Mouse (Mus musculus): ENCODE measurements around the gene Alkbh6. TPM values are rescaled to one million over a fixed set of nuclear protein-coding genes. Genes with fewer than 3 reads are reported as not detected.
A peak's percentile ranks its signal among the peaks of the same experiment; 100 is the strongest.

Gene Alkbh6
- polyA plus RNA-seq, 1 experiment from 2014 or later: 128 TPM

DNA sequence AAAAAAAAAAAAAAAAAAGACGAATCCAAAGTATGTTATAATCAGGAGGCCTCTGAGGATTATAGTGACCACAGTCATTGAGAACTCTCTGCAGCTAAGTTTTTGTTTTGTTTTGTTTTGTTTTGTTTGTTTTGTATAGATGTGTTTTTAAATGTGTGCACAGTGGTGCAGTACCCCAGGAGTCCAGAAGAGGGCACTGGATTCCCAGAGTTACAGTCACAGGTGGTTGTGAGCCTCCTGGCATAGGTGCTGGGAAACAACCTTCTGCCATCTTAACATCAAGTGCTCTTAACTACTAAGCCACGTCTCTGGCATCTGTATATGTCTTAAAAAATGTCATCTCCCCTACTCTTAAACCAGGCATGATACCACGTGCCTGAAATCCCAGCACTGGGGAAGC lies 7.6 kb upstream of the Alkbh6 start:
- peaks cover 91% of the 10 kb centered on the region for H3K36me3 ChIP-seq
- WGBS: 49% methylated on average over 3 of the region's 3 CpGs
- ATAC-seq: no peak

DNA sequence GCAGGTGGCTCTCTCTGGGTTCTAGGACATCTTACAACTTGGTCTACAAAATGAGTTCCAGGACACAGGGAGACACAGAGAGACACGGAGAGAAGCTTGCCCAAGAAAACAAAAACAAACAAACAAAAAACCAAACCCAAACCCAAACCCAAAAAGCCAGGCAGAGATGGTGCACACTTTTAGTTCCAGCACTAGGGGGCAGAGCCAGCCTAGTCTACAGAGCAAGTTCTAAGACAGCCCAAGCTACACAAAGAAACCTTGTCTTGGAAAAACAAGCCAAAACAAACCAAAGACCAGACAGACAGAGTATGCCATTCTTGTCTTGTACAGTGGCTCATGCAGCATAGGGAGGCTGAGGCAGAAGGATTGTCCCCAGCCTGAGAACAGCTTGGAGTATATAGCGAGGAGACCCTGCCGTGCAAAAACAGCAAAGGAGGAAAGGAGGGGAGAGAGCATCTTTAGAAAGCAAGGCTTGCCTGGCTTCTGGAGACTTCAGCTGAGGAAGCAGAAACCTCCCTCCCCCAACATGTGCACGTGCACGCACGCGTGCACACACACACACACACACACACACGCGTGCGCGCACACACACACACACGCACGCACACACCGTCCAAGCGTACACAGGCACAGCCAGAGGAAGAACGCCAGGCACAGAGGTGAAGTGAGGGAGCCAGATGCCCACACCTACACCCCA lies 2.3 kb upstream of the Alkbh6 start:
- 94% methylated on average over 16 of the region's 16 CpGs for WGBS
- no peak overlapping the region for H3K4me3 ChIP-seq (replicated peaks)
- H3K4me1 ChIP-seq (replicated peaks): peaks cover 24% of the 10 kb centered on the region
- no peak overlapping the region for H3K4me2 ChIP-seq (replicated peaks)
- H3K36me3 ChIP-seq: peaks cover 57% of the 10 kb centered on the region
- no peaks in the 10 kb centered on the region for H3K9me3 ChIP-seq
- no peak overlapping the region for H3K27ac ChIP-seq
- no peak for ATAC-seq
- no peak overlapping the region for H3K9ac ChIP-seq (replicated peaks)
- H3K27me3 ChIP-seq: no peaks in the 10 kb centered on the region

More for the DNA sequence above, 7.6 kb upstream of the Alkbh6 start:
- Histone ChIP-seq H3K4me3 (replicated peaks) (no peak overlapping the region), H3K9ac (replicated peaks) (no peak overlapping the region), H3K27ac (no peak overlapping the region), H3K9me3 (no peaks in the 10 kb centered on the region), H3K4me1 (replicated peaks) (no peaks in the 10 kb centered on the region), H3K4me2 (replicated peaks) (no peak overlapping the region), H3K27me3 (no peaks in the 10 kb centered on the region)

GRCm38 (mm10) chr7:30309395-30310129 lies 1.0 kb downstream of the Alkbh6 start:
- Histone ChIP-seq H3K9ac (replicated peaks) (peak overlapping the region; percentile 82), H3K4me3 (replicated peaks) (peak overlapping the region; percentile 77), H3K36me3 (peaks cover 50% of the 10 kb centered on the region), H3K27me3 (no peaks in the 10 kb centered on the region), H3K27ac (no peak overlapping the region), H3K4me2 (replicated peaks) (peak overlapping the region; percentile 76), H3K4me1 (replicated peaks) (peaks cover 25% of the 10 kb centered on the region), H3K9me3 (no peaks in the 10 kb centered on the region)
- ATAC-seq: no peak
- WGBS: 69% methylated on average over 15 of the region's 15 CpGs

DNA sequence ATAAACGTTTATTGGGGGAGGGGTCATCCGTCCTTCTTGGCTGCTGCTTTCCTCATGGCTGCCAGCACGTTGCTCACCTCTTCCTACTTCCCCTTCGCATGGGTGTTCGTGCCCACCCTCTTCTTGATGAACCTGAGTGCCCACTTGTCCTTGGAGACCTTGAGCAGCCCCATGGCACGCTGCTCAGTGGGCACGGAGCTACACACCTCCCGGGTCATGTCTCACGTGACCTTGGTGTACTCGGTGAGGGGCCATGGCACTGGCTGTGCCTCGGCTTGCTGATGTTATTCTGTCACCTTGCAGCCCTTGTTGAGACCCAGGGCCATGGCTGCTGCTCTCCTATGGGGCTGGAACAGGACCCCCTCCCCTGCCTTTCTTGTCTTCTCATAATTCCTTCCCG lies 1.6 kb downstream of the Alkbh6 start:
- Histone ChIP-seq H3K36me3 (peaks cover 47% of the 10 kb centered on the region), H3K27me3 (no peaks in the 10 kb centered on the region), H3K4me3 (replicated peaks) (no peak overlapping the region), H3K9me3 (no peaks in the 10 kb centered on the region), H3K4me2 (replicated peaks) (peak overlapping the region; percentile 76; the same call in 1 of the 2 replicates), H3K9ac (replicated peaks) (0 out of 2 replicates have a peak overlapping the region, but pooled peaks have one; percentile 5), H3K4me1 (replicated peaks) (peaks cover 28% of the 10 kb centered on the region), H3K27ac (no peak overlapping the region)
- WGBS: 89% methylated on average over 12 of the region's 12 CpGs
- no peak for ATAC-seq

GRCm38 (mm10) chr7:30313666-30314320 lies 5.3 kb downstream of the Alkbh6 start:
- Histone ChIP-seq H3K4me1 (replicated peaks) (peaks cover 20% of the 10 kb centered on the region), H3K27me3 (no peaks in the 10 kb centered on the region), H3K27ac (no peak overlapping the region), H3K9me3 (no peaks in the 10 kb centered on the region), H3K36me3 (peaks cover 25% of the 10 kb centered on the region), H3K9ac (replicated peaks) (no peak overlapping the region), H3K4me3 (replicated peaks) (no peak overlapping the region), H3K4me2 (replicated peaks) (no peak overlapping the region)
- no peak for ATAC-seq
- WGBS: 53% methylated on average over 27 of the region's 27 CpGs

- ATAC-seq: no peak
- peaks cover 25% of the 10 kb centered on the region for H3K36me3 ChIP-seq
- H3K27ac ChIP-seq: no peak within 1 kb of the TSS
- H3K4me3 ChIP-seq (replicated peaks): no peak within 1 kb of the TSS
- H3K9me3 ChIP-seq: no peaks in the 10 kb centered on the region
- H3K4me1 ChIP-seq (replicated peaks): peaks cover 13% of the 10 kb centered on the region
- WGBS: 3% methylated on average over 9 of the region's 9 CpGs
- H3K27me3 ChIP-seq: no peaks in the 10 kb centered on the region
- H3K9ac ChIP-seq (replicated peaks): peak within 1 kb of the TSS; percentile 32; the same call in 1 of the 2 replicates
- peak within 1 kb of the TSS; percentile 7; the same call in 1 of the 2 replicates for H3K4me2 ChIP-seq (replicated peaks)
These were observed 6.2 kb downstream of the Alkbh6 start, which contains the start of gene Syne4 for GRCm38 (mm10) chr7:30314721-30315155. TSS of gene Syne4 (plus strand) at chr7:30314807.

GRCm38 (mm10) chr7:30315559-30316529 lies 7.3 kb downstream of the Alkbh6 start:
- Histone ChIP-seq H3K27ac (no peak overlapping the region), H3K4me3 (replicated peaks) (no peak overlapping the region), H3K4me1 (replicated peaks) (peaks cover 8% of the 10 kb centered on the region), H3K4me2 (replicated peaks) (no peak overlapping the region), H3K9ac (replicated peaks) (no peak overlapping the region), H3K9me3 (no peaks in the 10 kb centered on the region), H3K36me3 (peaks cover 25% of the 10 kb centered on the region), H3K27me3 (no peaks in the 10 kb centered on the region)
- ATAC-seq: no peak
- 81% methylated on average over 13 of the region's 13 CpGs for WGBS

GRCm38 (mm10) chr7:30318142-30318541 lies 9.6 kb downstream of the Alkbh6 start:
- no peak overlapping the region for H3K4me2 ChIP-seq (replicated peaks)
- peaks cover 22% of the 10 kb centered on the region for H3K4me1 ChIP-seq (replicated peaks)
- no peak overlapping the region for H3K27ac ChIP-seq
- no peaks in the 10 kb centered on the region for H3K9me3 ChIP-seq
- 95% methylated on average over 3 of the region's 3 CpGs for WGBS
- no peak for ATAC-seq
- H3K4me3 ChIP-seq (replicated peaks): no peak overlapping the region
- H3K36me3 ChIP-seq: peaks cover 5% of the 10 kb centered on the region; the same call in 1 of the 2 replicates
- H3K27me3 ChIP-seq: no peaks in the 10 kb centered on the region
- no peak overlapping the region for H3K9ac ChIP-seq (replicated peaks)

- H3K27ac ChIP-seq: no peak overlapping the region
- H3K4me3 ChIP-seq (replicated peaks): peak overlapping the region; percentile 81
- H3K36me3 ChIP-seq: no peaks in the 10 kb centered on the region
- H3K9me3 ChIP-seq: no peaks in the 10 kb centered on the region
- peaks cover 18% of the 10 kb centered on the region for H3K4me1 ChIP-seq (replicated peaks)
- H3K9ac ChIP-seq (replicated peaks): peak overlapping the region; percentile 89; the same call in 1 of the 2 replicates
- ATAC-seq: no peak
- H3K27me3 ChIP-seq: 0 out of 2 replicates have a peak, but pooled peaks cover 9% of the 10 kb centered on the region
- peak overlapping the region; percentile 87 for H3K4me2 ChIP-seq (replicated peaks)
- WGBS: 78% methylated on average over 2 of the region's 2 CpGs
These were observed 12.4 kb downstream of the Alkbh6 start for GRCm38 (mm10) chr7:30320946-30321345.

DNA sequence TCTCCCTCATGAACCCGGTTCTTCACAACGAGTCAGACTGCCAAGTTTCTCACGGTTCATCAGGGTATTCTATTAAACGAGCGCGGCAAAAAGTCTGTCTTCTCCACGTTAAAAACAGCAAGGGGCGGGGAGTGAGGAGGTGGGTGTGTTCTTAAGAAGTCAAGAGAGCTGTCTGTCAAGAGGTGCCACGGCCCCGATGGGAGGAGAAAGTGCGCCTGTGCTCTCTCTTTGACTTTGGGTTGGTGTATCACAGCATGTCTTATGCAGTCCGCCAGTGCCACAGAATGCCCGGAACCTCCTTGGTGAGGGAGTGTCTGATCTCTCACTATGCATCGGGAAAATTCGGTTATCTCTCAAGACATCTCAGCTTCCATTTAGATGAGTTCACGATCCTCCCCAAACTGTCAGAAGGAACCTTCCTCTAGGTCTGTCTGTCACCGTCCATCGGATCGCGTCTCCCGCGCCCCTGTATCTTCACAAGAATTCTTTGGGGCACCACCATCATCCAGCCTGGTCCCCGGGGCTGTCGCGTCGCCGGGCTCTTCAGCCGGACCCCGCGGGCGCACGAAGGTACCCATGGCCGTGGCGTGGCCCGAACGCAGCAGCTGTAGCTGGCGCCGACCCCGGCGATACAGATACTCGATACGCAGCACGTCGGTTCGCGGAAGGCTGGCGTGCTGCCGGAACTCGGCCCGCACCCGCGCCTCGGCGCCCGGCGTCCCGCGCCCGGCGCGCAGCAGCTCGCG lies 13.2 kb downstream of the Alkbh6 start, which contains the start of gene E130208F15Rik:
TSS of gene E130208F15Rik (plus strand) at position 202 of the 746 bp plus-strand sequence.
- peak within 1 kb of the TSS; percentile 89 for H3K9ac ChIP-seq (replicated peaks)
- H3K4me1 ChIP-seq (replicated peaks): peaks cover 18% of the 10 kb centered on the region
- no peaks in the 10 kb centered on the region for H3K9me3 ChIP-seq
- under 1% methylated on average over 63 of the region's 63 CpGs for WGBS
- peak within 1 kb of the TSS; percentile 87 for H3K4me2 ChIP-seq (replicated peaks)
- H3K27ac ChIP-seq: peak within 1 kb of the TSS; percentile 80
- ATAC-seq: peak; percentile 85
- H3K4me3 ChIP-seq (replicated peaks): peak within 1 kb of the TSS; percentile 81
- 0 out of 2 replicates have a peak, but pooled peaks cover 9% of the 10 kb centered on the region for H3K27me3 ChIP-seq
- H3K36me3 ChIP-seq: no peaks in the 10 kb centered on the region

Data from midbrain, embryonic 13.5 days (tissue).